Mouse (Mus musculus) cerebellum, adult 11 months (tissue): ENCODE measurements at regions not wholly inside any gene's neighbourhood (a gene's known extent, or its start where the extent isn't known, plus 50 kb on each side); places are given as distances from the start of the nearest gene placed in this dataset.

Experiments used
- DNase-seq: peaks from one replicate; pipeline ENCODE4 v3.0.0; 2022

GRCm38 (mm10) chr12:98039677-98040076 lies 219.6 kb downstream of the Galc start:
- DNase-seq: no peak

GRCm38 (mm10) chr12:98023655-98024054 lies 235.6 kb downstream of the Galc start:
- no peak for DNase-seq

GRCm38 (mm10) chr12:98014607-98015278 lies 244.5 kb downstream of the Galc start:
- no peak for DNase-seq

- DNase-seq: no peak
These were observed 250.1 kb downstream of the Galc start for GRCm38 (mm10) chr12:98009175-98009574.

DNA sequence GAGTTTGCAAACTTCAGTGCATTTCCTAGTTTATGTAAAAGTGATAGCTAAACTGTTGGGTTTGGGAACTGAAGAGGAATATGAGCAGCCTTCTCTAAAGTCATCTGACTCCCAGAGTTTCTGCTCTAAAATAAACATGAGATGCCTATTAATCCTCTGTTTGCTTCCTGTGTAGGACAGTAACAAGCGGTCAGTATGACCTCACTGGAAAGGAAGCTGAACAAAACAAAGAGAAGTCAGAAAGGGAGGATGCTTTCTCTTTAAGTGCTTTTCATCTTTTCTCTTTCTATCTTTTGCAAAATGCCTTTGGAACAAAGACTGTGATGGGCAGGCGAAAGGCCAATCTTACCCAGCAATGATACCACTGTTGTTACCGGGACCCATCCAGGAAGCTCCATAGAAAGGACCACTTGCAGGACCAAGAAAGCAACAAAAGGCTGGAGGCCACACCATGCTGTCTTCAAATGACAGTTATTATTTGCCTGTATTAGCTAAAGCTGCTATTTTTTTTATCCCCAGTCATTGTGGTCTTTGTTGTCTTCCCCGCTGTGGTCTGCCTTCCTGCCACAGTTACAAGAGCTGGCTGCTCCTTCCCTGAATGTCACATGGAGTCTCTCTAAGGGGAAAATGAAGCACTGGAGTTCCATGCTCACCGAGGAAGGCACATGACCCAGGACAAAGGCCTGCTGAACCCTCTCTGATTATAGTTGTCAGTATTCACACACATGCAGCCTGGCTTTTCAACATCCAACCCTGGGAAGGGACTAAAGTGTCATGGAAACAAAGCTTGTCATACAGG lies 253.4 kb downstream of the Galc start:
- DNase-seq: no peak

DNA sequence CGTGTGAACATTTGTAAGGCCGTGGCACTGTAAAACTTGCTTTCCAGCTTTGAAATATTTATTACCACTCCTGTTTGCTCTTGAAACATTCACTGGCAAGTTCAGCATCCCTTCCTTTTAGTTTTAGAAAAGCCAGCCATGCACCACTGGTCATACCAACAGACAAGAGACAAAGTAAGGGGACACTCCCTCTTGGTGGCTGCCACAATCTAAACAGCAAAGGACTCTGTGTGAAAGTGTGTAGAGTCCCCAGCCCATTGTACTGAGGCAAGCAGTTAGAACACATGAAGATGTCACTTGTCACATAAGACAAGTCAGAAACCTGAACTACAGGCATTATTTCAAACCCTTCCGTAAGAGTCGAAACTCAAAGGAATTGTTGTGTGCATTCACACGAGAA lies 257.0 kb downstream of the Galc start:
- no peak for DNase-seq

DNA sequence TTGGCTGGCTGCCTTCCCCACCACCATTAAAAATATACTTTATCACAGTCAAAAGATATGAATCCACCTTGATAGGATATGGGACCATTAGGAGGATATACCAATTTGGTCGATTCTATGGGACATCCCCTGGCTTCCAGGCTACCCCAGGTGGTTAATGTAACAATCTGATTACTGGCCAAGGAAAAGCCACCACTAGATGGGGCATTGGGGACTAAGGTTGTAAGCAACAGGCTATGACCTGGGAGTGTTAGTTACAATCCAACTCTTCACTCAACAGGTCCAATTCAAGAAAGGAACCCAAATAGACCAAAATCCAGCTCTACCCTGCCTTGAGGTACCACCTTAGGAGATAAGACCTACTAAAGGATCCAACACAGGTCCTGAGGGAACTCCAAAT lies 264.4 kb downstream of the Galc start:
- DNase-seq: no peak

DNA sequence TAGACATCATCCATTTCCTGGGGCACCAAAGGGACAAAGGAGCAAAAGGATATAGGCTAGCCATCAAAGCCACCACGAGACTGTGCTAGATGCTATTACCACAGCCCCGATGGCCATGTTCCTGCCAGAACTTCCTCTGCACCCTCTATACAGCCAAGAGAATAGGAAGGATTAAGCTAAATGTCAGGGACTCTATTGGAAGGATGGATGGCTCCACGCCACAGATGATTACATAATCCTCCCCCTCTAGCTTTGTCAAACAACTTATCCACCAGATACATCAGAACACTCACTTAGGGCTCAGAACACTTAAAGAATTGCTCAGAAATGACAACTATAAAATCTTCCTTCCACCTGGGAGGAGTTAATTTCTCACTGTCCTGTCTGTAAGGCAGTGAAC lies 265.3 kb downstream of the Galc start:
- DNase-seq: no peak

DNA sequence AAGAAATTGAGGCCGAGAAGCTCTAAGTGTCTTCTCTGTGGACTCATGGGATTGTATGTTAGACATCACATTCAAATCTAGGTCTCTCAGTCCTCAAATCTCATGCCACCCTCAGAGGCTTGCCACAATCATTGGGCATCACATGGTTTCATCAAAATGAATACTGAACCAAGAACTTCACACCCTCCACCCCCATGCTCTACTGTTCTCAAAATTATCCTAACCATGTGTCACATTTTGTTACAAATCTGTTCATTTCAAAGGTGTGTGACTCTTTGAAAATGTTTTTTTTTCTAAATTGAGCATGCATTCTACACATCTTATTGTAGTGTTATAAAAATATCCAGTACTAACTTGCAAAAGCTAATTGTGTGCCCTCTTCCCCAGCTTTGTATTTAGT lies 275.9 kb downstream of the Galc start:
- no peak for DNase-seq

DNA sequence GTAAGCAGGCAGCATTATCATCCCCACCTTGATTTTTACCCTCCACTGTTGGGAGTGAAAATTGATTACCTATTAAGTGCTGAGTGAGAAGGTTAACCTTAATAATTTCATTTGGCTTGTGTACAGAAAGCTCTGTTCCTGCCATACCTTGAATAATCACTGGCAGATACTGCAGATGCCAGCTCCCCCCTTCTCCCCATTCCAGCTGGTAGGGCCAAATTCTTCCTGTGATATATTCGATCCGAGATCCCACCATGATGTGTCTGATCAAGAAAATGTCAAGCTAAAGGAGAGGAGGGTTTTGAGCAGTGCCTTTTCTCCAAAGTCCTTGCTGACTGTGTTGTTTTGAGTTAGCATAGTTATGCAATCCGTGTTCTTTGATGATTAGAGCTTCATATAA lies 280.6 kb downstream of the Galc start:
- DNase-seq: no peak

GRCm38 (mm10) chr12:97978178-97978651 lies 281.0 kb downstream of the Galc start:
- DNase-seq: no peak

GRCm38 (mm10) chr12:97977633-97978032 lies 281.6 kb downstream of the Galc start:
- no peak for DNase-seq

- no peak for DNase-seq
These were observed 285.2 kb downstream of the Galc start for GRCm38 (mm10) chr12:97973909-97974510.

DNA sequence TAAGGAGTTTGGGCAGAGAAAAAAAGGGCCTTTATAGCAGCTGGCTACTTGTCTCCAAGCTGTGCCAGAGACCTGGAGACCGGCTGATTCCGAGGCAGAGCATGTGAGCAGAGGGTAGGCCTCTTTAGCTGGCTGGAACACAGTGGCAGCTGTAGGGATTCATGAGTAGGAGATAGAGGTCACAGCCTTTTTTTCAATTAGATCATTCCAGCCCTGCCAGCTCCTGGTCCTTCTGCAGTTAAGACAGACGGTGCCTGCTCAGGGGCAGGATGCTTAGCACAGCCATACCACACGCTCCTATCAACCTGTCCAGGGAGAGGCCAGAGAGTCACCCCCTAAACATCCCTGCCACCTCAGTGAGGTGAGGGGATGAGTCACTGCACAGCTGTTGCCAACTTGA lies 302.1 kb downstream of the Galc start:
- DNase-seq: no peak

DNA sequence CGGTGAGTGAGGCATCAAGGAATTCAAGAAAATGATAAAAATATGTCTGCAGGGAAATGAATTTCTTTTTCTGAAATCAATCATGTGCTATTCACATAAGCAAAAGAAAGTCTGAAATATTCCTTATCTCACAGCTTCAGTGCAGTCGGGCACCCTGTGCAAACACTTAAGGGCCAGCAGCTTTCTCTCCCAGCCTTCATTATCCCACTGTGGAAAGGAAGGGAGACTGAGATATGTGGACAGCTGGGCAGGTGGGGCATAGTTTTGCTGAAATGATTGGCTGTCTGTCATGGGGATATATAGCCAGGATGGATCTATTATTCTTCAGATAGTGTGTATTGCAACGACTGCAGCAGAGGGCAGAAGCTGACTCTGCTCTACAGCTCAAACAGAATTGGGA lies 305.9 kb downstream of the Galc start:
- no peak for DNase-seq

- no peak for DNase-seq
These were observed 307.1 kb downstream of the Galc start for GRCm38 (mm10) chr12:97952204-97952603.

DNA sequence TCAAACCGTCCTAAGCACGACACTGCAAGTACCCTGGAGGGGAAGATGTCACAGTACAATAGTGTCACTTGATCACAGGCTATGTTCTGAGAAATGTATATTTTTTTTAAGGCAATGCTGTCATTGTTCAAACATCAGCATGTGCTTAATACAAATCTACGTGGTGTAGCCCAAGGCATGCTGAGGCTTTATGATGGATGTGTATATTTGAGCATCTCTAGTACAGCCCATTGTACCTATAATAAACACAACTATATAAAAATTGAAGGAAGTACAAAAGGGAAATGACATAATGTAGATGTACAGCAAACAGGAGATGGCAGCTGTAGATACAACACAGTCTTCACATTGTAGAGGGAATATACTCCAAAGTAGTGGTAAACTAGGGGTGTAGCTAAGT lies 309.2 kb downstream of the Galc start:
- no peak for DNase-seq

DNA sequence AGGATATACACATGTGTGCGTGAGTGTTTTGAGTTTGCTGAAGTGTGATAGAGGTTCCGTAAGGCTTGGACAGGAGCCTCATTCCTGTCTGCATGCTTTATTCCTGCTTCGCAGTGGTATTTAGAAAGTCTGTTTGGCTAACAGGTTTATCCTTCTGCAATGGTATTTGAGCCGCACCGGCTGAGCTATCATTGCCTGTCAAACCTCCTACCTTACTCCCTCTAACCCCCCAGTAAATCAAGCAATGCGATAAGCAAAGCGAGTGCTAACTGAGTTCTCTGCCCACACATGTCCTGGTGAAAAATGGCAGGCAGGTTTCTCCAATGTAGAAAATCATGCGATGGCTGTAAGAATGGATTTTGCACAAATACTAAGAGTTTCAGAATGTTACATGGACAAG lies 311.8 kb downstream of the Galc start:
- no peak for DNase-seq

DNA sequence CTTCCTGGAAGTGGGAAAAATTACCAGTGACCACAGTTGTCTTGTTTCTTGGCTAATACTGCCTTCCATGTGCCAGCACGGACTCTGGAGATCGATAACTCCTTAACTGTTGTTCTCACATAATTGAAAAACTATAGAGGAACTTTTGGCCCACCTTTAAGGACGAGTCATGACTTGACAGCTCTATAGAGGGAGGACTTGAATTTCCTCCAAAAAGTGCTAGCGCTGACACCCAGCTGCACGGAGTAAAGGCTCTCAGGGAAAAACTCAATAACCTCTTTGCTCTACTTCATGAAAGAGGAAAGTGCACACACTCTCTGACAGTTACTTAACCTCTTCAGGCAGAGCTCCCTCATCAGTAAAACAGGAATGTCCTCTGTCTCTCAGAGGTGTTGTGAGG lies 320.9 kb downstream of the Galc start:
- no peak for DNase-seq

GRCm38 (mm10) chr12:97929877-97930276 lies 329.4 kb downstream of the Galc start:
- no peak for DNase-seq

GRCm38 (mm10) chr12:97927036-97927435 lies 332.2 kb downstream of the Galc start:
- DNase-seq: no peak

DNA sequence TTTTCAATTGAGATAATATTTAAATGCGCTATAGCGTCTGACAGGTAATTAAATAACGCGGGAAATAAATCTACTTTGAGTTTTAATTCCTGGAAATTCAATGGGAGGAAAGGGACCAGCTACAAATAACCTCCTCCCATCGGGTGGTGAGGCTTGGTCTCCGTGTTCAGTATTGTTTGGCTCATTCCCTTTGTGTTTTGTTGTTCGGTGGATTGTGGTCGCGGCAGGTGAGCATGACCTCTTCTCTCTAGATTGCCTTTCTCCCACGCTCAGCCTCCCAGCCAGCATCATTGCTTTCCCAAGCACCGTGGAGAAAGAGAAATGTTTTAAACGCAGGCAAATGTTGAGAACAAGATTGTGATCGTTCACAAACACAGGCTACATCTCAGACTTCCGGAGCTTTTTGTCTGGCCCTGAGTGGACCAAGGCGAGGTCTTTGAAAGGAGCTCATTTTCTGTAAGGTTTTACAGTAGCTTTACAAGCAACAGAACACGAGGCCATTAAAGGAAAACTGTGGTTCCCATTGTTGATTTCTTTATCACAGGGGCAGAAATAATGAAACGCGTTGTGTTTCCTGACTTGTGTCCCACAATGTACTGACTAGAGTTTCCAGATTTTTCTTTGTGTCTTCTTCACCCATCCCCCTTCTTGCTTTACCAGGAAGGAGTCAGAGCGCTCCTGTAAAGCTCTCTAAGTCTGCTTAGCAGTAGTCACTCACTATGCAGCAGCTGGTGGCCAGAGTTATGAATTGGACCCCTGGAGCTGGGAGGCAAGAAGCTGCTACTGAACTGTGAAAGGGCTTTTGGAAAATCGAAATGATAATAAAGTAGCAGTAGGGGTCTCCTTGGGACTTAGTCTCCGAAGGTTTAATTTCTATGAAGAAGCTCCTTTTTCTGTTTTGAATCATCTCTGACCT lies 337.7 kb downstream of the Galc start:
- no peak for DNase-seq

DNA sequence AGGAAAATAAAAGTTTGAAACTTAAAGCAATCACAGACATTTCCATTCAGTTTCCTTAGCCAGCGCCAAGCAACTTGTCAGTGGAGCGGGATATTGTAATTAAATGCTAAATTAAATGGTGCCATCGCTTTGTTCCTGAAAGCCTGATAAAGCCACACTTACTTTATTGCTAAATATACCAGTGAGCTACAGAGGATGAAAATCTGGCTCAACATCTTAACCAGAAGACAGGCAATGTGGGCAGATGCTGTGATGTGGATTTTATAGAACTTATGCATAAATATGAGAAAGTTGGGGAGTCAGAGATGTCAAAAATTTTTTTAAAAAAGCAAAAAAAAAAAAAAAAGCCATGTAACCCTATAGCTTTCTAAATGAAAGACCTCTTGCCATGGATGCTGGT lies 340.8 kb downstream of the Galc start:
- no peak for DNase-seq
